Mouse (Mus musculus) adrenal gland, postnatal 25 days (tissue): ENCODE measurements around the gene Sult2a6. TPM values are rescaled to one million over a fixed set of nuclear protein-coding genes. Genes with fewer than 3 reads are reported as not detected.

Experiments used
- DNase-seq: peaks from one replicate; pipeline ENCODE4 v3.0.0; 2021; ENCODE audit warnings: mixed read lengths
- long read RNA-seq: library from polyadenylated mRNA; stranded (forward); transcript quantifications from one replicate; pipeline ENCODE4 v2.0.0, GENCODE M21; 2021
- total RNA-seq: library from RNA; stranded (reverse); gene quantifications from 2 replicates; pipeline ENCODE4 v1.2.3, GENCODE M21; 2021

The Sult2a6 gene
- not detected in 2 replicates for total RNA-seq
- long read RNA-seq: 0 reads

DNA sequence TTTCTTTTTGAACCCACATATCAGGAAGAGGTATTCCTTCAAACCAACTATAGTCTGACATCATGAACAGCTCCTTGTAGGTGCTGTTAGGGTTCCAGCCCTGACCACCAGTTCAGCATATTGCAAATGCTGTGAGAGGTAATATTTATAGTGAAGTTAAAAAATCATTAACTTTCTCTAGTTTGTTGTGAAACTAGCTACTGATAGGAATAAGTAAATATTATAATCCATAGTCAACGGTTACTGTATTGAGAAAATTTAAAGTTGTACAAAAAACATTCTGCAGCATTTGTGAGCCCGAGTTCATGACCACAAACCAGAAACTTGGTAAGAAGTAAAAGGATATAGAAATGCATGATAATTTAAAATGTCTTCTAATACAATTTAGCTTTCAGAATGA lies at the start of gene Sult2a6:
Sult2a6 (minus strand) TSS at position 101 of the 400 bp plus-strand sequence.
- no peak for DNase-seq

DNA sequence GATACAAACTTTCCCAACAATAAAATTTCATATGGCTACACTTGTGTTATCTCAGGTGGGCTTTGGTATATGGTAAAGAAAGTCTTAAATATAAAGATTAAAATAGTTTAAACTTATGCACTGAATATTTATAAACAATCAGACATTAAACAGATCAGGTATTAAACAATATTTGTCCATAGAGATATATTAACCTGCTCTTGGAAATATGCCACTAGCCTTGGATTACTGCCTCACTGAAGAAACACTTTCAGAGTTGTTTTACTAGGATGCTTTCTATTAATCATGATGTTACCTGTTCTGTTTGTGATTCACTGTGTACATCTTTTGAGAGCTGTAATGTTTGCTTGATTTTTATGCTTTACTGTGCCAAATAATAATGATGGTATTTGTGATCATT lies 39.4 kb downstream of the Sult2a6 start:
- DNase-seq: no peak

DNA sequence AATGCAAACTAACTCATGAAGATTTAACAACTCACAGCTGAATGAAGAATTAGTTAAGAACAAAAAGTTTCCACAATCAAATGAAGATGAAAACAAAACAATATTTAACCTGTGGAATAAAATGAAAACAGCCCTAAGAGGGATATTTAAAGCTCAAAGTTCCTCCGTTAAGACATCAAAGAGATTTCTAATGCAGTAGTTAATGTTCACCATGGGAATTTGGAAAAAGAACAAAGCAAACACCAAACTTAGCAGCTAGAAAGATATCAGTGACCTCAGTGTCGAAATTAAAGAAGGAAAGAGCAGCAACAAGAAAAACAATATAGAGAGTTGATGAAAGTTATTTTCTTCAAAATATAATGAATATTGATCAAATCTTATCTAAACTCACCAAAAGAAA lies 51.3 kb downstream of the Sult2a6 start:
- no peak for DNase-seq

DNA sequence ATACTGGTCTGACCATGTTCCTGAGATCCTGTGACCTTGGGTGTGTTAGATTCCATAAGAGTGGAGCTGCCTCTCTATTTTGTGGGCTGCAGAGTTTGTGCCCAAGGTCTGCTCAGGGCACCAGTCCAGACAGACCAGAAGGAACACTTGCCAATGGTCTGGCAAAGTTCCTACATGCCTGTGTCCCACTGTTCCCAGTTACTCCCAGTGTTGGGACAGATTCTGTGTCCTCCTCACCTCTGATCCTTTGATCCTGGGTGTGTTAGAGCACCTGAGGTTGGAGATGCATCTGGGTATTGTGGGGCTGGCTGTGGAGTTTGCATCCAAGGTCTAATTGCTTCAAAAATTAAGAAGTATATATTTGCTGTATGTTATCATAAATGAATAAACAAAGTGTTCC lies 52.2 kb downstream of the Sult2a6 start:
- no peak for DNase-seq

Other genes with a start within 250 kb of the Sult2a6 start
- gene Sult2a3, start 131.8 kb downstream of the Sult2a6 start, total RNA-seq: not detected in 2 replicates
- not detected in 2 replicates for gene Obox8, start 78.7 kb upstream of the Sult2a6 start, total RNA-seq
- gene Sult2a8, start 191.9 kb upstream of the Sult2a6 start, total RNA-seq: 3.0 TPM in 1 of 2 replicates, not detected in the other
- gene Sult2a7, start 239.4 kb upstream of the Sult2a6 start, total RNA-seq: not detected in 2 replicates